Mouse (Mus musculus): ENCODE measurements around the gene Acnat1.

DNA sequence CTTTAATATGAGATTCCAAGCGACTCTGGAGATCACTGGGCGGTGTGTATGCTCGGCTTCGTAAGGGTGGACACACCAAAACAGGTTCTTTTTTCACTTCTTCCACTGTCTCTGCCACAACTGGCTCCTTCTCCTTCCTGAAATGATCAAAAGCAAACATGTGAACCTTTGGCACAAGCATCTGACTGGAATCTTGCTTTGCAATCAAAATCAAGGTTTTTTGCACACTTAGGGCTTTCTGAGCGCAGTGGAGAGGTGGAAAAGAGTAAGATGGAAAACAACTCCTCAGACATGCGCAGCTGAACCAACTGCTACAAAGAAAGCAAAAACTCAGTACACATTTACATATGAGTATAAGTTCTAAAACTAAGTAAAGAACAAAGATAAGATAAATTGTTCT, 40.7 kb upstream of the Acnat1 start:
- TF ChIP-seq CTCF (IDR thresholded peaks at IDR 0.05; ENCODE audit: low read depth, low read length) (no peak), POLR2A (IDR thresholded peaks at IDR 0.05; ENCODE audit: insufficient read depth, low read length) (no peak), EP300 (IDR thresholded peaks at IDR 0.05; ENCODE audit: insufficient read depth, low read depth, low read length) (no peak)
